Mouse (Mus musculus) heart, embryonic 16.5 days (tissue): ENCODE results near the gene Tnk2. TPM values are rescaled to one million over a fixed set of nuclear protein-coding genes. Genes with fewer than 3 reads are reported as not detected.

Experiments
- ATAC-seq: fragments of 200-750 bp; cut with Nextera tagmentation; replicated peaks from 2 replicates; pipeline ENCODE4 v1.8.0; 2017; ENCODE audit warnings: moderate number of reproducible peaks; ENCODE audit not compliant: insufficient read depth, low FRiP score; ENCODE audit errors: extremely low read depth
- H3K27ac ChIP-seq: fragments of 300-500 bp; sonication (generic); 2 replicates; pipeline ENCODE4 v1.5.1; 2014; ENCODE audit warnings: mild to moderate bottlenecking, low read length, control low read depth, moderate library complexity
- H3K27me3 ChIP-seq: fragments of 300-500 bp; sonication (generic); 2 replicates; pipeline ENCODE4 v1.6.1; 2014; ENCODE audit warnings: low read length, mixed read lengths; ENCODE audit not compliant: control insufficient read depth, insufficient read depth
- H3K36me3 ChIP-seq: fragments of 300-500 bp; sonication (generic); 2 replicates; pipeline ENCODE4 v1.6.1; 2014; ENCODE audit not compliant: control insufficient read depth, insufficient read depth
- H3K4me1 ChIP-seq: fragments of 300-500 bp; sonication (generic); 2 replicates; pipeline ENCODE4 v1.6.1; 2014; ENCODE audit warnings: low read length, mixed read lengths; ENCODE audit not compliant: control insufficient read depth, insufficient read depth
- H3K4me2 ChIP-seq: fragments of 300-500 bp; sonication (generic); 2 replicates; pipeline ENCODE4 v1.6.1; 2014; ENCODE audit warnings: low read depth, mild to moderate bottlenecking, control low read depth, low read length
- H3K4me3 ChIP-seq: fragments of 300-500 bp; sonication (generic); 2 replicates; pipeline ENCODE4 v1.5.1; 2014; ENCODE audit warnings: mild to moderate bottlenecking, control low read depth, low read length
- H3K9ac ChIP-seq: fragments of 300-500 bp; sonication (generic); 2 replicates; pipeline ENCODE4 v1.6.1; 2014; ENCODE audit warnings: low read length, control low read depth
- H3K9me3 ChIP-seq: fragments of 300-500 bp; sonication (generic); replicated peaks from 2 replicates; pipeline ENCODE4 v1.6.1; 2016; ENCODE audit warnings: low read length; ENCODE audit not compliant: control insufficient read depth
- WGBS: fragments of 180-500 bp; shearing (Covaris S2); extraction: QIAGEN DNeasy Blood & Tissue Kit; methylation state at CpG from one replicate; pipeline ENCODE4 v1.1.7; 2014; 5-methylcytosine and 5-hydroxymethylcytosine counted together
- polyA plus RNA-seq: library from polyadenylated mRNA; unstranded; fragments of >200 nt; fragmentation: Nextera tagmentation; extraction: Ambion mirVana; gene quantifications from 2 replicates; pipeline ENCODE4 v1.2.1, GENCODE M21; 2015

Gene Tnk2
- polyA plus RNA-seq, 1 experiment from 2014 or later: 9.0 TPM

- H3K36me3 ChIP-seq: peaks cover 22% of the 10 kb centered on the region
- 58% methylated on average over 6 of the region's 10 CpGs for WGBS
- no peaks in the 10 kb centered on the region for H3K9me3 ChIP-seq
- H3K4me2 ChIP-seq: no peak overlapping the region
- H3K27me3 ChIP-seq: no peaks in the 10 kb centered on the region
- H3K27ac ChIP-seq: no peak overlapping the region
- peaks cover 6% of the 10 kb centered on the region; the same call in 1 of the 2 replicates for H3K4me1 ChIP-seq
- no peak overlapping the region for H3K9ac ChIP-seq
- H3K4me3 ChIP-seq: no peak overlapping the region
- ATAC-seq: no peak
These were observed 33.5 kb downstream of the Tnk2 start for GRCm38 (mm10) chr16:32677040-32677700.

- H3K4me1 ChIP-seq: peaks cover 1% of the 10 kb centered on the region; the same call in 1 of the 2 replicates
- no peak overlapping the region for H3K27ac ChIP-seq
- ATAC-seq: no peak
- no peak overlapping the region for H3K4me3 ChIP-seq
- WGBS: 79% methylated on average over 14 of the region's 14 CpGs
- H3K36me3 ChIP-seq: peaks cover 22% of the 10 kb centered on the region
- no peaks in the 10 kb centered on the region for H3K27me3 ChIP-seq
- H3K4me2 ChIP-seq: no peak overlapping the region
- H3K9me3 ChIP-seq: no peaks in the 10 kb centered on the region
- no peak overlapping the region for H3K9ac ChIP-seq
These were observed 34.2 kb downstream of the Tnk2 start for GRCm38 (mm10) chr16:32677903-32678302.

- H3K36me3 ChIP-seq: peaks cover 22% of the 10 kb centered on the region
These were observed 35.1 kb downstream of the Tnk2 start for GRCm38 (mm10) chr16:32678812-32679211.

GRCm38 (mm10) chr16:32679976-32680375, 36.3 kb downstream of the Tnk2 start:
- no peak overlapping the region for H3K9ac ChIP-seq
- ATAC-seq: no peak
- H3K4me3 ChIP-seq: no peak overlapping the region
- H3K27ac ChIP-seq: no peak overlapping the region
- no peak overlapping the region for H3K4me2 ChIP-seq
- H3K36me3 ChIP-seq: peaks cover 22% of the 10 kb centered on the region
- H3K27me3 ChIP-seq: no peaks in the 10 kb centered on the region
- no peaks in the 10 kb centered on the region for H3K4me1 ChIP-seq
- H3K9me3 ChIP-seq: no peaks in the 10 kb centered on the region
- 83% methylated on average over 16 of the region's 16 CpGs for WGBS

More at GRCm38 (mm10) chr16:32678812-32679211, 35.1 kb downstream of the Tnk2 start:
- H3K27me3 ChIP-seq: no peaks in the 10 kb centered on the region
- H3K4me2 ChIP-seq: no peak overlapping the region
- no peak overlapping the region for H3K9ac ChIP-seq
- H3K27ac ChIP-seq: no peak overlapping the region
- no peak overlapping the region for H3K4me3 ChIP-seq
- 84% methylated on average over 14 of the region's 14 CpGs for whole genome bisulfite sequencing
- H3K9me3 ChIP-seq: no peaks in the 10 kb centered on the region
- no peak for ATAC-seq
- no peaks in the 10 kb centered on the region for H3K4me1 ChIP-seq

GRCm38 (mm10) chr16:32680806-32681205, 37.1 kb downstream of the Tnk2 start:
- no peaks in the 10 kb centered on the region for H3K9me3 ChIP-seq
- no peak overlapping the region for H3K27ac ChIP-seq
- H3K27me3 ChIP-seq: no peaks in the 10 kb centered on the region
- H3K36me3 ChIP-seq: peaks cover 17% of the 10 kb centered on the region
- H3K9ac ChIP-seq: no peak overlapping the region
- H3K4me3 ChIP-seq: no peak overlapping the region
- H3K4me1 ChIP-seq: no peaks in the 10 kb centered on the region
- no peak for ATAC-seq
- 82% methylated on average over 6 of the region's 6 CpGs for WGBS
- H3K4me2 ChIP-seq: no peak overlapping the region

- Histone ChIP-seq H3K4me2 (no peak overlapping the region), H3K9me3 (no peaks in the 10 kb centered on the region), H3K27ac (no peak overlapping the region), H3K27me3 (no peaks in the 10 kb centered on the region), H3K4me3 (no peak overlapping the region), H3K4me1 (no peaks in the 10 kb centered on the region), H3K9ac (no peak overlapping the region), H3K36me3 (peaks cover 13% of the 10 kb centered on the region; the same call in 1 of the 2 replicates)
- WGBS: 19% methylated on average over 5 of the region's 5 CpGs
- 0 out of 2 replicates have a peak, but pooled peaks have one; percentile 15 for ATAC-seq
These were observed 38.5 kb downstream of the Tnk2 start for GRCm38 (mm10) chr16:32682194-32682593.

GRCm38 (mm10) chr16:32682841-32683240, 39.2 kb downstream of the Tnk2 start:
- Histone ChIP-seq H3K36me3 (peaks cover 13% of the 10 kb centered on the region; the same call in 1 of the 2 replicates), H3K9me3 (no peaks in the 10 kb centered on the region), H3K4me2 (no peak overlapping the region), H3K27me3 (no peaks in the 10 kb centered on the region), H3K27ac (no peak overlapping the region), H3K9ac (no peak overlapping the region), H3K4me3 (no peak overlapping the region), H3K4me1 (no peaks in the 10 kb centered on the region)
- WGBS: 59% methylated on average over 4 of the region's 4 CpGs
- ATAC-seq: no peak

- ATAC-seq: 0 out of 2 replicates have a peak, but pooled peaks have one; percentile 45
- H3K27ac ChIP-seq: no peak overlapping the region
- 51% methylated on average over 5 of the region's 5 CpGs for WGBS
These were observed 39.7 kb downstream of the Tnk2 start for GRCm38 (mm10) chr16:32683343-32683742.

GRCm38 (mm10) chr16:32685405-32685804, 41.7 kb downstream of the Tnk2 start:
- H3K27ac ChIP-seq: no peak overlapping the region
- H3K27me3 ChIP-seq: no peaks in the 10 kb centered on the region
- no peak overlapping the region for H3K4me3 ChIP-seq
- 56% methylated on average over 10 of the region's 10 CpGs for WGBS
- no peaks in the 10 kb centered on the region for H3K9me3 ChIP-seq
- H3K9ac ChIP-seq: no peak overlapping the region
- no peak overlapping the region for H3K4me2 ChIP-seq
- ATAC-seq: no peak
- 0 out of 2 replicates have a peak, but pooled peaks cover 4% of the 10 kb centered on the region for H3K36me3 ChIP-seq
- peaks cover 3% of the 10 kb centered on the region; the same call in 1 of the 2 replicates for H3K4me1 ChIP-seq

More at GRCm38 (mm10) chr16:32683343-32683742, 39.7 kb downstream of the Tnk2 start:
- H3K9ac ChIP-seq: no peak overlapping the region
- no peak overlapping the region for H3K4me3 ChIP-seq
- peaks cover 13% of the 10 kb centered on the region; the same call in 1 of the 2 replicates for H3K36me3 ChIP-seq
- H3K27me3 ChIP-seq: no peaks in the 10 kb centered on the region
- no peak overlapping the region for H3K4me2 ChIP-seq
- H3K9me3 ChIP-seq: no peaks in the 10 kb centered on the region
- no peaks in the 10 kb centered on the region for H3K4me1 ChIP-seq
